Mouse (Mus musculus) T-helper 17 cell (primary cell): Measurements from ENCODE around the gene Gm20219.
"Not testable (repeated sequence)": the region's sequence is repeated elsewhere in the genome, so short reads cannot be mapped to it uniquely, and the experiment has no call there.

Experiments
- in situ Hi-C, 2 experiments: fragments of 300-600 bp; cut with MboI, MseI; formaldehyde crosslinking; loops; 1 replicate in 1 of 2; 2 replicates in 1 of 2; pipeline ENCODE4 v1.15.1; 2025; ENCODE audit warnings: high pct_unique_total_duplicates in 2 of 2

Gene Gm20219

GRCm38 (mm10) chr17:56514916-56515315, 39.3 kb downstream of the Gm20219 start:
- in situ Hi-C loops, result no loop called here

GRCm38 (mm10) chr17:56514330-56514729, 39.9 kb downstream of the Gm20219 start:
- in situ Hi-C loops, result no loop called here

GRCm38 (mm10) chr17:56512310-56512709, 41.9 kb downstream of the Gm20219 start, which contains the start of gene Znrf4:
Znrf4 (minus strand) TSS chr17:56512431.
- in situ Hi-C loops, result no loop called here

GRCm38 (mm10) chr17:56511707-56512090, 42.5 kb downstream of the Gm20219 start:
- in situ Hi-C loops, result no loop called here

GRCm38 (mm10) chr17:56510970-56511706, 43.0 kb downstream of the Gm20219 start:
- in situ Hi-C loops, result no loop called here

- in situ Hi-C loops, result no loop called here
Measured at GRCm38 (mm10) chr17:56510473-56510969, 43.7 kb downstream of the Gm20219 start.

GRCm38 (mm10) chr17:56509707-56510472, 44.3 kb downstream of the Gm20219 start:
- in situ Hi-C loops, result no loop called here

- in situ Hi-C loops, result no loop called here
Measured at GRCm38 (mm10) chr17:56509021-56509640, 45.1 kb downstream of the Gm20219 start.

GRCm38 (mm10) chr17:56507161-56508068, 46.8 kb downstream of the Gm20219 start:
- in situ Hi-C loops, result no loop called here

GRCm38 (mm10) chr17:56506417-56507065, 47.6 kb downstream of the Gm20219 start:
- in situ Hi-C loops, result no loop called here

GRCm38 (mm10) chr17:56505401-56505800, 48.8 kb downstream of the Gm20219 start:
- in situ Hi-C loops, result no loop called here

- in situ Hi-C loops, result no loop called here
Measured at GRCm38 (mm10) chr17:56502526-56502925, 51.7 kb downstream of the Gm20219 start.

GRCm38 (mm10) chr17:56501635-56502400, 52.4 kb downstream of the Gm20219 start:
- in situ Hi-C loops, result not testable (repeated sequence)
